8 mouse cellular contexts compared by ENCODE assay signal in the genomic region with DNA sequence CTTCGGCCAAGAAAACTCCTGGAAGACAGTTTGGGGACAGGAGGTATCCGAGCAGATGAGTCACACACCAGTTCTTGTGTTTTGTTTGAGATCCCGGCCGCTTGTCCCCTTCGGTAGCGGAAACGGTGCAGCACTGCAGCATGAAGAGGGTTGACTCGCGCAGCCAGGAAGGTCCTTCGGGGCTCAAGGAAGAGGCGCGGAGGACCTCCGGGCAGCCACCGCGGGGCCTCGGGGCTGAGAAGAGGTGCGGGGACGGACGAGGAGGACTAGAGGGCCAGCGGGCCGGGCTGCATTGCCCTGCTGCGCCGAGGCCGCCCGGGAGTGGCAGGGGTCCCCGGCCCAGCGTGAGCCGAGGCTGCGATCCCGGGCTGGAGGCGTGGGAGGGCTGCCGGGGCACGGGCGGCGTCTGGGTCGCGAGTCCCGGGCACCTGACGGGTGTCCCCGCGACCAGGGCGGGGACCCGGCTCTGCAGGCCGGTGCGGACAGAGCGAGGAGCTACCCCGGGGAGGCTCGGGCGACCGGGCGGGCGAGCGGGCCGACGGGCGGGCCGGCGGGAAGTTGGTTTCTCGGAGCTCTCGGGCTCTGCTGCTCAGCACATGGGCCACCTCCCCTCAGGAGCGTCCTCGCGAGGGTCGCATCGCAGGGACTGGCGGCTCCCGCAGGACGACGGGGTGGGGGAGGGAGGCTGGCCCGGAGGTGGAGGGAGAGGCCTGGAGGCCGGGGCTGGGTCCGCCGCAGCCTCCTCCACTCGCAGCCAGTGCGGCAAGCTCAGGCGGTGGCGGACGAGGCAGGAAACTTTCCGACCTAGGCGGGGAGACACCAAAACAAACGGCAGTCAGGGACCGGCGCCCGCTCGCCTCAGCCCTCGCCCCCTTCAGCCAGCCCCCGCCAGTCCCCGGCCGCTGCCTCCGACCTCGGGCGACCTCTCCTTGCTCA. TPM values are rescaled to one million over a fixed set of nuclear protein-coding genes. Genes with fewer than 3 reads are reported as not detected.
DNase-seq lines count a peak whose midpoint lies in the region; ATAC-seq and TF ChIP-seq lines count a peak whose summit lies in the region.

No protein-coding gene starts in this region.

- peak overlapping the region; percentile 96 for H3K4me3 ChIP-seq in forebrain, embryonic 12.5 days (replicated peaks)
- H3K4me3 ChIP-seq in spleen, adult 2 months (ENCODE audit: extremely low read depth, insufficient read depth, insufficient read length) = peak overlapping the region; percentile 100

- peak; percentile 21 for DNase-seq in layer of hippocampus, adult 11-12 months (ENCODE audit: low spot score)
- no peak for DNase-seq in layer of hippocampus, postnatal 14 days (ENCODE audit: low spot score in 2 of 2)
- peak; percentile 57 for DNase-seq in brain, adult 2 months (ENCODE audit: low read depth, low spot score)
- DNase-seq in heart, postnatal 14 days = peak; percentile 52 to 65
- DNase-seq in left cerebral cortex, adult 18-20 months (ENCODE audit: low spot score in 2 of 2) = peak; percentile 30 to 44
- peak; percentile 60 to 69 for DNase-seq in lung, postnatal 4 days
- peak; percentile 2 to 42 for DNase-seq in spleen, adult 2 months (ENCODE audit: low read depth in 1 of 2, low spot score in 2 of 2)

- H3K27ac ChIP-seq in forebrain, embryonic 12.5 days = peak overlapping the region; percentile 84
- H3K27ac ChIP-seq in spleen, adult 2 months (ENCODE audit: insufficient read depth, low read length) = peak overlapping the region; percentile 79

- WGBS in forebrain, embryonic 12.5 days = under 1% methylated on average over 89 of the region's 92 CpGs
- WGBS in spleen, adult 2 months = under 1% methylated on average over 91 of the region's 92 CpGs

- peaks cover 7% of the 10 kb centered on the region; the same call in 1 of the 2 replicates for H3K36me3 ChIP-seq in forebrain, embryonic 12.5 days (replicated peaks)
- no peaks in the 10 kb centered on the region; the same call in 1 of the 2 replicates for H3K36me3 ChIP-seq in spleen, adult 2 months (ENCODE audit: control insufficient read depth, insufficient read depth, low read length)

- TF ChIP-seq CTCF in spleen, adult 2 months (IDR thresholded peaks at IDR 0.05; ENCODE audit: extremely low read depth, insufficient read depth, insufficient read length, insufficient replicate concordance) = no peak

- ATAC-seq in forebrain, embryonic 12.5 days (ENCODE audit: low FRiP score) = peak; percentile 86

- H3K4me1 ChIP-seq in forebrain, embryonic 12.5 days = peaks cover 34% of the 10 kb centered on the region
- peaks cover 19% of the 10 kb centered on the region for H3K4me1 ChIP-seq in spleen, adult 2 months (ENCODE audit: control insufficient read depth, insufficient read depth, insufficient read length)

- intact Hi-C loops in heart, postnatal 14 days (cut with DNase I) = loop anchor here (2.0 kb wide), 2 partner anchors 39 to 105 kb away; a partner anchor contains a TSS

- peak overlapping the region; percentile 89 for H3K4me2 ChIP-seq in forebrain, embryonic 12.5 days

- no peak for TF ChIP-seq POLR2A in spleen, adult 2 months (IDR thresholded peaks at IDR 0.05; ENCODE audit: low read depth, low read length)

- H3K9ac ChIP-seq in forebrain, embryonic 12.5 days = peak overlapping the region; percentile 97

- H3K9me3 ChIP-seq in forebrain, embryonic 12.5 days = no peaks in the 10 kb centered on the region

- H3K27me3 ChIP-seq in forebrain, embryonic 12.5 days = no peaks in the 10 kb centered on the region
- H3K27me3 ChIP-seq in spleen, adult 2 months (ENCODE audit: control insufficient read depth, insufficient read depth, low read length) = no peaks in the 10 kb centered on the region

RNA-seq across cellular contexts. Expression of a gene that starts 0.6 kb away (rescaled TPM):
- total RNA-seq in layer of hippocampus, postnatal 14 days (2021) = 10 to 100 TPM; 90.9 to 99.4 TPM
- 21.1 and 21.6 TPM in 2 replicates for polyA plus RNA-seq in forebrain, embryonic 12.5 days (2016; fragmentation: Nextera tagmentation; extraction: Ambion mirVana)
- total RNA-seq in heart, postnatal 14 days (2021) = 100 to 1,000 TPM; 250 to 282 TPM
- total RNA-seq in left cerebral cortex, adult 18-20 months (2021) = 100 to 1,000 TPM; 114 to 116 TPM
- 9.3 and 14.8 TPM in 2 replicates for polyA plus RNA-seq in spleen, adult 2 months (2012; rRNA removed)

RNA-seq across cellular contexts. Expression of a gene that starts 39.6 kb away (rescaled TPM):
- total RNA-seq in layer of hippocampus, postnatal 14 days (2021) = 10 to 100 TPM; 26.9 to 27.0 TPM
- polyA plus RNA-seq in forebrain, embryonic 12.5 days (2016; fragmentation: Nextera tagmentation; extraction: Ambion mirVana) = 29.1 and 31.9 TPM in 2 replicates
- total RNA-seq in heart, postnatal 14 days (2021) = 10 to 100 TPM; 21.0 to 22.6 TPM
- total RNA-seq in left cerebral cortex, adult 18-20 months (2021) = 10 to 100 TPM; 25.1 to 28.4 TPM
- 8.8 and 10.0 TPM in 2 replicates for polyA plus RNA-seq in spleen, adult 2 months (2012; rRNA removed)

Comparison
In these comparisons a context has a peak if more than half of its experiments do, and no peak if none do; other contexts are left out.
1. DNase-seq: peak in layer of hippocampus, adult 11-12 months (single experiment), brain, adult 2 months (single experiment), heart, postnatal 14 days (2 of 2), left cerebral cortex, adult 18-20 months (2 of 2), lung, postnatal 4 days (2 of 2) and spleen, adult 2 months (2 of 2); none in layer of hippocampus, postnatal 14 days (0 of 2).